Mouse (Mus musculus) ES-CJ7 (cell line): Measurements from ENCODE around the gene B3gnt2.
A peak's percentile ranks its signal among the peaks of the same experiment; 100 is the strongest.

Experiments
- DNase-seq: peaks from one replicate; pipeline ENCODE4 v3.0.0; 2011; ENCODE audit warnings: low read depth, low spot score

Gene B3gnt2

GRCm38 (mm10) chr11:22815143-22815542, 45.6 kb downstream of the B3gnt2 start:
- DNase-seq: no peak

GRCm38 (mm10) chr11:22813921-22814704, 46.6 kb downstream of the B3gnt2 start:
- no peak for DNase-seq

GRCm38 (mm10) chr11:22813427-22813826, 47.3 kb downstream of the B3gnt2 start:
- DNase-seq: no peak

- no peak for DNase-seq
Measured at GRCm38 (mm10) chr11:22811413-22811812, 49.3 kb downstream of the B3gnt2 start.

GRCm38 (mm10) chr11:22809465-22810096, 51.2 kb downstream of the B3gnt2 start:
- no peak for DNase-seq

GRCm38 (mm10) chr11:22808040-22808439, 52.7 kb downstream of the B3gnt2 start:
- DNase-seq: no peak

- DNase-seq: no peak
Measured at GRCm38 (mm10) chr11:22805171-22805570, 55.6 kb downstream of the B3gnt2 start.

GRCm38 (mm10) chr11:22799987-22800424, 60.8 kb downstream of the B3gnt2 start:
- peak; percentile 94 for DNase-seq

- DNase-seq: peak; percentile 85
Measured at GRCm38 (mm10) chr11:22798916-22799315, 61.8 kb downstream of the B3gnt2 start.

GRCm38 (mm10) chr11:22794734-22795133, 66.0 kb downstream of the B3gnt2 start:
- DNase-seq: no peak

GRCm38 (mm10) chr11:22793881-22794203, 66.9 kb downstream of the B3gnt2 start:
- DNase-seq: no peak

- no peak for DNase-seq
Measured at GRCm38 (mm10) chr11:22793176-22793880, 67.4 kb downstream of the B3gnt2 start.

GRCm38 (mm10) chr11:22792149-22792548, 68.6 kb downstream of the B3gnt2 start:
- DNase-seq: peak; percentile 47

GRCm38 (mm10) chr11:22791726-22792125, 69.0 kb downstream of the B3gnt2 start:
- DNase-seq: peak; percentile 86

GRCm38 (mm10) chr11:22787833-22788232, 72.9 kb downstream of the B3gnt2 start:
- no peak for DNase-seq

GRCm38 (mm10) chr11:22784477-22784876, 76.3 kb downstream of the B3gnt2 start:
- DNase-seq: no peak

- DNase-seq: peak; percentile 83
Measured at GRCm38 (mm10) chr11:22782705-22783124, 78.0 kb downstream of the B3gnt2 start.

GRCm38 (mm10) chr11:22781190-22781589, 79.6 kb downstream of the B3gnt2 start:
- DNase-seq: no peak

GRCm38 (mm10) chr11:22780761-22781160, 80.0 kb downstream of the B3gnt2 start:
- no peak for DNase-seq

- DNase-seq: no peak
Measured at GRCm38 (mm10) chr11:22779821-22780551, 80.8 kb downstream of the B3gnt2 start.

GRCm38 (mm10) chr11:22778596-22778995, 82.2 kb downstream of the B3gnt2 start:
- DNase-seq: no peak

- peak; percentile 85 for DNase-seq
Measured at GRCm38 (mm10) chr11:22777531-22777930, 83.2 kb downstream of the B3gnt2 start.
